Mouse (Mus musculus) telencephalon, adult 2 months (tissue): ENCODE data around the gene Slco3a1.

Experiments
- DNase-seq: peaks from one replicate; pipeline ENCODE4 v3.0.0-alpha.2; 2011; ENCODE audit warnings: low read depth, low spot score

The Slco3a1 gene

GRCm38 (mm10) chr7:74303611-74304300, 250.8 kb downstream of the Slco3a1 start:
- DNase-seq, result peak; percentile 49

- DNase-seq, result no peak
Measured at GRCm38 (mm10) chr7:74303081-74303480, 251.5 kb downstream of the Slco3a1 start.

- DNase-seq, result no peak
Measured at GRCm38 (mm10) chr7:74286531-74286930, 268.0 kb downstream of the Slco3a1 start.

GRCm38 (mm10) chr7:74280371-74280770, 274.2 kb downstream of the Slco3a1 start:
- DNase-seq, result no peak

- no peak for DNase-seq
Measured at GRCm38 (mm10) chr7:74279356-74279755, 275.2 kb downstream of the Slco3a1 start.

- no peak for DNase-seq
Measured at GRCm38 (mm10) chr7:74270089-74270394, 284.5 kb downstream of the Slco3a1 start.

- DNase-seq, result no peak
Measured at GRCm38 (mm10) chr7:74269283-74270088, 285.1 kb downstream of the Slco3a1 start.

- no peak for DNase-seq
Measured at GRCm38 (mm10) chr7:74266511-74267168, 287.9 kb downstream of the Slco3a1 start.

- no peak for DNase-seq
Measured at GRCm38 (mm10) chr7:74256291-74256690, 298.3 kb downstream of the Slco3a1 start.

GRCm38 (mm10) chr7:74252066-74252465, 302.5 kb downstream of the Slco3a1 start:
- no peak for DNase-seq

- no peak for DNase-seq
Measured at GRCm38 (mm10) chr7:74241236-74241635, 313.3 kb downstream of the Slco3a1 start.

- DNase-seq, result peak; percentile 35
Measured at GRCm38 (mm10) chr7:74240459-74241172, 314.0 kb downstream of the Slco3a1 start.
